Mouse (Mus musculus): ENCODE data around the gene Slc27a4.

DNA sequence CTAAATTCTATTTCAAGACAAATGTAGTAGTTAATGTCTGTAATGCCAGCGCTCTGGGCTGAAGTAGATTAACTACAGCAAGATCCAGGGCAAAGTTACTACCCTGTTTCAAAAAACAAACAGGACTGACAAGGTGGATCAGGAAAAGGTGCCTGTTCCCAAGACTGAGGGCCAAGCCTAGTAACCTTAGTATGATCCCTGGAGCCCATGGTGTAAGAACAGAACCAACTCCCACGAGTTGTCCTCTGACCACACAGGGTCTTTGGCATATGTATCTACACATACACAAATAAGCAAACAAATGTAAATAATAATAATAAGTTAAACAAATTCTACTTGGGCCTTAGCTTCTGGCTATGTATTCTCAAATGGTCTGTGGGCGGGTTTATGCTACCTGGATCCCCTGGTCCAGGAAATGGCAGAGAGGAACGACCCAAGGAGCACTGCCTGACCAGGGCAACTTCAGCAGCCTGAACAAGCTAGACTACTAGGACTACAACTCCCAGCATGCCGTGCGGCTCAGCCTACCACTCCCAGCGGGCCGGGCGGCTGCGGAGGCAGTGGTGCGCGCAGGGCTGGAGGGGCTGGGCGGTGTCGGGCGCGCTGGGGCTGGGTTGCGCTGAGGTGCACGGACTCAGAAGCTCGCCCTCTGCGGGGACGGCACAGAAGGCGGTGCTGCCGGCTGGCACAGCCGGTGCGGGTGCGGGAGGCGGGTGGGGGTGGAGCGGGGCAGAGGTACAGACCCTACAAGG is at the start of gene Slc27a4:
- TF ChIP-seq POLR2A (IDR thresholded peaks at IDR 0.05; ENCODE audit: low read depth, low read length) (no peak; the same call in 1 of the 2 replicates), CTCF (IDR thresholded peaks at IDR 0.05; ENCODE audit: extremely low read depth, insufficient read depth, insufficient read length, insufficient replicate concordance) (no peak)

Data from spleen, adult 2 months (tissue).